Mouse (Mus musculus): Measurements from ENCODE around the gene Alkbh4.

Gene Alkbh4

DNA sequence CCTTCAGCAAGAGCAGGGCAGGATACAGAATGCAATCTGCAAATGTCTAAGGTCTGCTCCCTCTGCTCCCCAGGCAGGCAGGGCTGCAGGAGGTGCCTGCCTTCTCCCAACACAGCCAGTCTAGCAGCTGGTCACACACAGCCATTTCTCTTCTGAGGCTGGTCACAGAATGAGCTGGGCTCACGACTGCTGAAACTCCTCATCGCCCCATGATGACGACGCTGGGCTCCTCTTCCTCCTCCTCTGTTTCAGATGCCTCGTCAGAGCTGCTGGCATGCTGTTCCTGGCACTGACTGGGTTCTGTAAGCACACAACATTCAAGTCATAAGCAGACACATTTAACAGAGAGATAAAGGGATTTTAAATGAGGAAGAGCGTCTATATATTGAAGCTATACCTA, 45.3 kb downstream of the Alkbh4 start:
- DNase-seq (ENCODE audit: low spot score in 2 of 2): no peak

DNA sequence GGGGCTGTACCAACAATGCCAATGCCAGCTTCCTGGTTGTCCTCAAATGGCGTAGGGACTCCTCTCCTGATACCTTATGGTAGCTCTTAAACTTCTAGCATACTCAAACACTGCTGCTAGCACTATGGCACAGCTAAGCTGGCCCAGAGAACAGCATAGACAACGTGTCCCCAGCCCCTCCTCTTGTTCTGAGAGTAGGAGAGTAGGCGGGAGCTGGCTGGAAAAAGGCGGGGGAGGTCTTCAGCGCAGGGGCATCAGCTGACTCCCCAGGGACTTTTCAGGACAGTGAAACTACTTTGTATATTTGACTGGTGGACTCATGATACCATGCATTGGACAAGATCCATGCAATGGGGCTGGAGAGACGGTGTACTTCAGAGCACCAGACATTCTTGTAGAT, 46.1 kb downstream of the Alkbh4 start:
- no peak for DNase-seq (ENCODE audit: low spot score in 2 of 2)

- no peak for DNase-seq (ENCODE audit: low spot score in 2 of 2)
Measured at GRCm38 (mm10) chr5:136182830-136183229, 46.9 kb downstream of the Alkbh4 start.

DNA sequence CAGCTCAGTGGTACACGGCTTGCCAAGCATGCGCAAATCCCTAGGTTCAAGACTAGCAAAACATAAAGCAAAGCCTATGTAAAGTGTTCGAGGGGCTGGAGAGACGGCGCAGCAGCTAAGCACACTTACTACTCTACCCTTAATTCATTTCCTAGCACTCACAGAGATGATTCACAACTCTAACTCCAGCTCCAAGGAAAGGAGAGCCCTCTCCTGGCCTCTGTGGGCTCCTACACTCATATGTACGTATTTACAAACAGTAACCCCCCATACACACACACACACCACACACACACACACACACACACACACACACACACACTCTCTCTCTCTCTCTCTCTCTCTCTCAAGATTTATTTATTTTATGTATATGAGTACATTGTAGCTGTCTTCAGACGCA, 47.8 kb downstream of the Alkbh4 start:
- DNase-seq (ENCODE audit: low spot score in 2 of 2): no peak

GRCm38 (mm10) chr5:136186723-136187122, 50.8 kb downstream of the Alkbh4 start:
- DNase-seq (ENCODE audit: low spot score in 2 of 2): peak; percentile 52 to 72

Data from right cerebral cortex, postnatal 10 days (tissue).